Mouse (Mus musculus): ENCODE results near the gene Cftr.

Gene Cftr

GRCm38 (mm10) chr6:18170311-18170922, at the start of gene Cftr:
Cftr (plus strand) TSS chr6:18170687.
- no peak for DNase-seq (ENCODE audit: low read depth)

DNA sequence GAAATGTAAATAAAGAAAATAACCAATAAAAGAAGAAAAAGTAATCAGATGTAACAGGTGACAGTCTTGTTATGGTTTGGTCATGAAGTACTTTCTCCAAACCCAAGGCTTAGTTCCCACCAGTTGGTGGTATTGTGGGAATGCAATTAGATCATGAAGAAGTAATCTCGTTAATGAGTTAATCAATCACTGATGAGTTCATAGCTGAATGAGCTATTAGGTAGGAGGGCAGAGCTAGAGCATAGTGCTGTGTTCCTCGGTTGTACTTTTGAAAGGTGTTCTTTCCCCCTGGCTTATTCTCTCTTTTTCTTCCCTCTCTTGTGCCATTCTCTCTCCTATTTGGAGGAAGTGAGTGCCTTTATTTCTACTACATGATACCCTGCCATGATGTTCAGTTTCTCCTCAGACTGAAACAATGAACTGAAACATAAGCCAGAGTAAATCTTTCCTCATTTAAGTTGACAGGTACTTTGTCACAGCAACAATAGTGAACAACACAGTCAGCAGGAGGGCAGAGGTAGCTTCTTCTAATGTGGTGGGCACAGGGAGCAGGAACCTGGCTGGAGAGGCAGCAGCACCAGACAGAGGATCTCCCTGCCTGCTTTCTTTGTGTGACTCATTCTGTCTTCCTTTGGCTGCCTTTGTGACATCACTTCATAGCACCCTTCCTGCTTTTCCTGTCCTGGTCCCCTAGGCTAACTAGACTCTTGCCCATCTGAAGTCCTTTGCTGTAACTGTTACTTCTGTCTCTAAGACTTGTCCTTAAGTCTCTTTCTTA, 43.1 kb upstream of the Cftr start:
- no peak for DNase-seq (ENCODE audit: low read depth)

DNA sequence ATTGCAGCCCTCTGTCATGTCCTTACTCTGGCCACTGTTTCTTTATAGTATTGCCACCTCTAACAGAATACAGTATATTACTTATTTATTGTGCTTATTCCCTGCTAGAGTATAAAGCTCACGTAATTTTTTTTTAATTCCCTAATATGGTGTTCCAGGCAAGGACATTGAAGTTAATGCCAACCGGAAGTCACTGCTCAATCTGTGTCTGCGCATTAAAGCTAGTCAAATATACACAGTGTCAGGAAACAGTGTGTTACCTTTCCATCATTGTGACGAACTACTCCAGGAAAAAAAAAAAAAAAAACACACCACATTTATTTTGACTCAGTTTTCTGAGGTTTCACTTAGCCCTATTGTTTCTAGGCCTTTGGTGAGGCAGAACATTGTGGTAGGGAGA, 42.4 kb upstream of the Cftr start:
- no peak for DNase-seq (ENCODE audit: low read depth)

- DNase-seq (ENCODE audit: low read depth), result no peak
Measured at GRCm38 (mm10) chr6:18135246-18135645, 35.2 kb upstream of the Cftr start.

DNA sequence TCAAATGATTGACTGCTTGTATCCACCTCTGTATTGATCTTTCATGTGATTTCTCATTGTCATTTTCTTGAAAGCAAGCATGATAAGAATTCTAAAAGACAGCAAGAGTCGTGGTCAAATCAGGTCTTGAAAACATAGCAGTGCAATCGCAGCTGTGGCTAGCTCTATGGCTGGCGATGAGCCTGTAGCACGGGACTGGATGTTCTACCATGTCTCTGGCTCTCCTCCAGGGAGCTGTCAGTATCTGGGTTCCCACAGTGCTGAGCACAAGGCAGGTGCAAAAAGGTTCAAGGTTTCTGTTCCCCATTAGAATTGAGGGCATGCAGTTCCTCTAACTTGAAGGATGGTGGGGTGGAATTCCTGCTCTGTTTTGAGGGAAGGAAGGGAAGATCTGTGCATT, 17.5 kb upstream of the Cftr start:
- no peak for DNase-seq (ENCODE audit: low read depth)

GRCm38 (mm10) chr6:18169618-18170017, 869 bp upstream of the Cftr start:
- no peak for DNase-seq (ENCODE audit: low read depth)

DNA sequence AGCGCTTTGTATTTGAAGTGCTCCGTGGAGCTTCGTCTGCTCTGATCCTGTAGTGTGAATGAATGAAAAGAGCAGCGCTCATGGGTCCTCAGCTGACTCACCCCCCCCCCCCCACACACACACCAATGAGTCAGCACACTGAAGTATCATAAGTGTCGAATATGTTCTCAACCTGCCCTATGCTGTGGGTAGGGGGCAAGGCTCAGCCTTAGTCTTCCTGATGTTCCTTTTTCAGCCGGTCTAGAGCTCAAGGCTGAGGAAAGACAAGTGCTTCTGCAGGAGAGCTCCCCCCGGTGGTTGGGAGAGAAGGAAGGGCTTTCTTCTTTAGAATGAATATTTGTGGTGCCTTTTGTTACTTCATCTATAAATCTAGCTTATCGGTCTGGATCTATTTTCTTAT, 1.1 kb downstream of the Cftr start:
- DNase-seq (ENCODE audit: low read depth), result no peak

GRCm38 (mm10) chr6:18177509-18177908, 7.0 kb downstream of the Cftr start:
- no peak for DNase-seq (ENCODE audit: low read depth)

GRCm38 (mm10) chr6:18180665-18181064, 10.2 kb downstream of the Cftr start:
- no peak for DNase-seq (ENCODE audit: low read depth)

DNA sequence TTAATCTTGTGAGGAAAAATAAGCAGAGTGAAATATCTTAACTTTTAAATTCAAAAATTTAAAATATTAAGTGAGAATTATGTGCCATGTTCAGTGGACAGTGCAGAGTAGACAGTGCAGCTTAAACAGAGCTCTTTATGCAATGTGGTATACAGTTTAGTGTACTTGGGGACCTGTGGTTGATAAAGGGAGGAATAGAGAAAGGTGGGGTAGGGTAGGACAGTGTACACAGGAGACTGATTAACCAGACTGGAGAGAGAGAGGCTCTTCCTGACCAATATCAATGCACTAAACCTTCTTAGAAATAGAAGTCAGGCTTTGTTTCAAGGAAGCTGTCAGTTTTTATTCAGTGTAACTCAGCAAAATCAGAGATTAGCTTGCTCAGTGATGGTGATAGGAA, 12.4 kb downstream of the Cftr start:
- DNase-seq (ENCODE audit: low read depth), result no peak

GRCm38 (mm10) chr6:18220691-18221090, 50.2 kb downstream of the Cftr start:
- no peak for DNase-seq (ENCODE audit: low read depth)

- no peak for DNase-seq (ENCODE audit: low read depth)
Measured at GRCm38 (mm10) chr6:18223206-18223605, 52.7 kb downstream of the Cftr start.

DNA sequence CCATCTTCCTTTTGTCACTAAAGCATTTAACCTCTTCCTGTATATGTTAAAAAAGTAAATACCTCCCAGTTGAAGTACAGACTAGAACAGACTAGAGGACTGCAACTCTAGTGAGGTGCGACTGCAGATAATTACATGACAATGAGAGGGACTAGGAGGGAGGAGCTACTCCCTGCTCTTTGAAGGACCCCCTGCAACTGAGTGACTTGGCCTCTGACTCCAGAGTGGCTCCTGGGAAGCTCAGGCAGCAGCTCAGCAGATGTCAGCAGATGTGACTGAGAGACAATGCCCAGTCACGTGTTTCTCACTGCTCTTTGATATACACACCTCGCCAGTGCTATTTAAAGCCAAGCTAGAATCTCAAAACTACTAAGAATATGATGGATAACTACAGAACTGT, 54.7 kb downstream of the Cftr start:
- no peak for DNase-seq (ENCODE audit: low read depth)

DNA sequence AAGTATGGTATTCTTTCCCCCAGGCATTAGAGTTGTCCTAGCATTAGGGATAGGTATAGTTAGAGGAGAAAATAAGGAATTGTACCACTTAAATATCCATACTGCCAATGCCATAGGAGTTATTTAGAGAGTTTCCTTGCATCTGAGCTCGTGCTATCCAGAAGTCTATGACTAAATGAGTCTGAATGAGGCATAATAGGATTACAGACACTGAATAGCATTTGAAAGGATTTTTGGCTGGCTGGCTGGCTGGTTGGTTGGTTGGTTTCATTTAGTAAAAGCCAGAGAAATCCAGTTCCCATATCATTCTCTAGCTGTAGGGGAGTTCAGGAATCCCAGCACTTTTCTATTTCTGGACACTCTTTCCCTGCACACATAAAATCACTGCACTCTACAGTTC, 76.0 kb downstream of the Cftr start:
- DNase-seq (ENCODE audit: low read depth), result no peak

DNA sequence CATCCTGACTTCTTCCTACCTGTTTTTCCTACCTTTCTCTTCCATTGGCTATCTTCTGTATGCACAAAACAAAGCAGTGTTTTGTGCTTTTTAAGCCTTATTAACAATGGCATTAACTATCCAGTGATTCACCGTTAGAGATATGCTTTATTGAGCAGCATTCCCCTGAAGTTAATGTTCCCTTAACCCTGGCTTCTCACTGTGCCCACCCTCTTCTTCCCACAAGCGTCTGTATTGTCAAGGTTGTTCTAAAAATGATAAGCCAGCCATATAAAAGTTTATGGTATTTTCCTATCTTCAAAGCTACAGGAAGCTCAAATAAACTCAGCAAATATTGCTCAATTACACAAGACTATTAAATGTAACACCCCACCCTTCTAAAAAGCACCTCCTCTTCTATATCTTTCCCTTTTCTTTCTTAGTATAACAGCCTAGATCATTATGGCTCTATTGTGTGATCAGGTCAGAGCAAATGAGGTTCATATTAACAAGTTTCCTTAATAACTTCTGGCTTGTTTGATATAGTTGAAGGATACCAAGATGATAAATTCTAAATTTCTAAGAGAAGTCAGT, 77.5 kb downstream of the Cftr start:
- DNase-seq (ENCODE audit: low read depth), result no peak

DNA sequence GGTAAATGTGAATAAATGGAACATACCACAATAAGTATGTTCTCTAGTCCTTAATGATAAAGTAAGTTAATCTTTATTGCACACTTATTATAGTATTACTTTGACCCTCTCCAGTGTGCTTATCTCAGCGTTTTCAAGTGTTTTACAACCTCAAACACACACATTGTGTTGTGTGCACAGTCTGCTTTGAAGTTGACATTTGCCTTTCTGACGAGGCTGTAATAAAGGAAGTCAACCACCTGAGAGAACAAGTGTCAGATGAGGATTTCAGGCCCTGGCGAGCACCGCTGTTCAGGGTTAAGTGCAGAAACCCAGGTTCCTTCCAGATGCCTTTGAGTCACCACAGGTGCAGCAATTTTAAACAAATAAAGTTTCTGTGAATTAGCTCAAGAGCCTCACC, 78.0 kb downstream of the Cftr start:
- DNase-seq (ENCODE audit: low read depth), result no peak

- DNase-seq (ENCODE audit: low read depth), result no peak
Measured at GRCm38 (mm10) chr6:18254586-18254985, 84.1 kb downstream of the Cftr start.

- no peak for DNase-seq (ENCODE audit: low read depth)
Measured at GRCm38 (mm10) chr6:18270983-18271382, 100.5 kb downstream of the Cftr start.

DNA sequence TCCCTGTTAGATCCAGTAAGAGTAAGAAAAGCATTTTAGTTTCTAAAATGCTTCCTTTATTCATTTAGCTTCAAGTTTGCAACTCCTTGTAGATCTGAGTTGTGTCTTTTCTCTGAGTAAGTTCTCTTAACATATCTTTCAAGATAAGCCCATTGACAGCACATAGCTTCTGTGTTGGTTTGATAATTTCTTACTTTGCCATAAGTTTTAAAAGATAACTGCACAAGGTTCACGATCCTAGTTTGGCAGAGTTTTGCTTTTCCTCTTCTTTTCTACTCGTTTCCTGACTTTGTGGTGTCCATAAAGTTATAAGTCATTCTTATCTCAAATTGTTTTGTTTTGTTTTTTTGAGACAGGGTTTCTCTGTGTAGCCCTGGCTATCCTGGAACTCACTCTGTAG, 130.3 kb downstream of the Cftr start:
- no peak for DNase-seq (ENCODE audit: low read depth)

- DNase-seq (ENCODE audit: low read depth), result no peak
Measured at GRCm38 (mm10) chr6:18302105-18302504, 131.6 kb downstream of the Cftr start.

GRCm38 (mm10) chr6:18303228-18303627, 132.7 kb downstream of the Cftr start:
- no peak for DNase-seq (ENCODE audit: low read depth)

GRCm38 (mm10) chr6:18305130-18305529, 134.6 kb downstream of the Cftr start:
- no peak for DNase-seq (ENCODE audit: low read depth)

DNA sequence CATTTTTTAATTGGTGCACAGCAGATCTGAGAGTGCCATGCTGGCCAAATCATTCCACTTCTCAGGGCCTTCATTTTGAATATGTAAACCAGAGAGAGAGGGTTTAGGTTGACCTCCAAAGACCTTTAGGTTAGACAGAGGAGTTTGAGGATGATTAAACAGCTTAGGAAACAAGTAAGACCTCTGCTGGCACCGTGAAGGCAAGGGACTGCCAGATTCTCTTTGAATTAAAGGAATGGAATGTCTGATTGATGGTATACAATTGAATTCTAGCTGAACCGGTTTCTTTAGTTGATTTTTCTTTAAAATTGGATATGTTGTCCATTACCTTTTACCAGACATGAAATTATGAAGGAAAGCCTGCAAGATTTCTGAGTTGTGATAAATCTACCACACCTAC, 140.5 kb downstream of the Cftr start:
- DNase-seq (ENCODE audit: low read depth), result no peak
